Mouse (Mus musculus) heart, embryonic 13.5 days (tissue): ENCODE results near the gene Rab31. TPM values are rescaled to one million over a fixed set of nuclear protein-coding genes. Genes with fewer than 3 reads are reported as not detected.

ENCODE experiments used
- ATAC-seq: fragments of 200-750 bp; cut with Nextera tagmentation; 2 replicates; pipeline ENCODE4 v1.8.0; 2017; ENCODE audit warnings: moderate TSS enrichment; ENCODE audit not compliant: insufficient number of reproducible peaks, low FRiP score, low TSS enrichment; ENCODE audit errors: extremely low read depth
- H3K27ac ChIP-seq: fragments of 300-500 bp; sonication (generic); replicated peaks from 2 replicates; pipeline ENCODE4 v1.5.1; 2015; ENCODE audit warnings: moderate library complexity, mild to moderate bottlenecking, inconsistent platforms
- H3K27me3 ChIP-seq: fragments of 300-500 bp; sonication (generic); replicated peaks from 2 replicates; pipeline ENCODE4 v1.6.1; 2015; ENCODE audit warnings: mild to moderate bottlenecking, inconsistent platforms
- H3K36me3 ChIP-seq: fragments of 300-500 bp; sonication (generic); 2 replicates; pipeline ENCODE4 v1.6.1; 2015; ENCODE audit warnings: mild to moderate bottlenecking, inconsistent platforms
- H3K4me1 ChIP-seq: fragments of 300-500 bp; sonication (generic); 2 replicates; pipeline ENCODE4 v1.6.1; 2015; ENCODE audit warnings: inconsistent platforms
- H3K4me2 ChIP-seq: fragments of 300-500 bp; sonication (generic); 2 replicates; pipeline ENCODE4 v1.6.1; 2015; ENCODE audit warnings: inconsistent platforms, mild to moderate bottlenecking, moderate library complexity
- H3K4me3 ChIP-seq: fragments of 300-500 bp; sonication (generic); 2 replicates; pipeline ENCODE4 v1.5.1; 2015; ENCODE audit warnings: moderate library complexity, mild to moderate bottlenecking, inconsistent platforms
- H3K9ac ChIP-seq: fragments of 300-500 bp; sonication (generic); 2 replicates; pipeline ENCODE4 v1.6.1; 2015; ENCODE audit warnings: inconsistent platforms, mild to moderate bottlenecking, moderate library complexity
- H3K9me3 ChIP-seq: fragments of 300-500 bp; sonication (generic); 2 replicates; pipeline ENCODE4 v1.6.1; 2016; ENCODE audit warnings: inconsistent platforms
- WGBS: fragments of 180-500 bp; shearing (Covaris S2); methylation state at CpG from one replicate; pipeline ENCODE4 v1.1.7; 2015; ENCODE audit warnings: mixed read lengths; 5-methylcytosine and 5-hydroxymethylcytosine counted together
- polyA plus RNA-seq: library from polyadenylated mRNA; unstranded; fragments of >200 nt; fragmentation: Nextera tagmentation; extraction: Ambion mirVana; gene quantifications from 2 replicates; pipeline ENCODE4 v1.2.1, GENCODE M21; 2015

Rab31 gene
- polyA plus RNA-seq, 1 experiment from 2014 or later = 23.9 TPM

DNA sequence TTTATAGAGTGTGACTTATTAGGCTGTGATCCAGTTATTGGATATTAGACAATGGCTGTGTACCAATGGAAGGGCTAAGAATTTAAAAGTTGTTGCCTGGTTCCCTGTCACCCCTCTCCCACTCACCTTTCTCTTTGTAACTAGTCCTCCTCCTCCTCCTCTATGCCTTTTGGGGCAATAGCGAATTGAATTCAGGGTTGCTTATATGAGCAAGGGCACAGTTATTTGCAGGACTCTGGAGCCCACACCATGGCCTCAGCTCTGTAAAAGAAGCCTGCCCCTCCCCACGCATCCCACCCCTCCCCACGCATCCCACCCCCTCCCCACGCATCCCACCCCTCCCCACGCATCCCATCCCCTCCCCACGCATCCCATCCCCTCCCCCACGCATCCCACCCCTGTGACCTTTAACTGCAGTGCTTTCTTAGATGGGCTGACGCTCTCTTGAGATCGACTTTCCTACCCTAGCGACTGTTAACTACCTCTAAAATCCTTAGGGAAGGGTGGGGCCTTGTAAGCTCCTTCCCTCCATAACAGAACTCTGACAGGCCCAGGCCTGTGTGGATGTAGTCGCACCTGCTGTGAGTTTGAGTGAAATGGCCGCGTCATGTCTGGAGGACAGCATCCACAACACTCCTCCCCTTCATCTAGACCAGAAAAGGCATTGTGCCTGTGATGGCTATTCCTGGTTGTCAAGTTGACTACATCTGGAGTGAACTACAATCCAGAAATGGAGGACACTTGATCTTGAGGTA lies 21.7 kb upstream of the Rab31 start:
- no peak overlapping the region for H3K4me2 ChIP-seq
- peaks cover 14% of the 10 kb centered on the region; the same call in 1 of the 2 replicates for H3K36me3 ChIP-seq
- ATAC-seq = no peak
- H3K9me3 ChIP-seq = no peaks in the 10 kb centered on the region
- H3K4me3 ChIP-seq = no peak overlapping the region
- 83% methylated on average over 12 of the region's 13 CpGs for WGBS
- H3K4me1 ChIP-seq = peaks cover 26% of the 10 kb centered on the region
- no peaks in the 10 kb centered on the region for H3K27me3 ChIP-seq
- no peak overlapping the region for H3K27ac ChIP-seq
- no peak overlapping the region for H3K9ac ChIP-seq

DNA sequence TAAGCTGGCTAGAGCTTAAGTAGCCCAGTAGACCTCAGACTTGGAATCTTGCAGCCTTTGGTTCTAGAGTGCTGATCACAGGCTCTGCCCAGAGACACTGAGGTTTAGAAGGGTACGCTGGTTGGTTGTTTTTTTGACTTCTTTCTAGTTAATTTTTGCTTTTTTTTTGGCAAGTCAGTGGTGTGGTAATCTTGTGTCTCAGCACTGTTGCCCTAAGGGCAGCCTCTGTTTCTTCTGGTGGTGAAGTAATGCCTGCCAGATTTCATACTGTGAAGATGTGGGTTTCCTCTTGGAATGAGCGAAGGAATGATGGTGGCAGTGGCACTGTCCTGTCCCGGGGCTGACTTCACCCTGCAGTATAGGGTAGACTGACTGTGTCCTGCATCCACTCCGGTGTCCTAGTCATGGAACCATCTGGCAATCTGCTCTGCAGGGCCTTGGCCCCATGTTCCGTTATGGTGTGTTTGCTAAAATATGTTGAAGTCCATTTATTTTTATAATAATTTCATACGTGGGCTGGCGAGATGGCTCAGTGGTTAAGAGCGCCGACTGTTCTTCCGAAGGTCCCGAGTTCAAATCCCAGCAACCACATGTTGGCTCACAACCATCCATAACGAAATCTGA lies 20.9 kb upstream of the Rab31 start:
- Histone ChIP-seq H3K9me3 (no peaks in the 10 kb centered on the region), H3K4me3 (no peak overlapping the region), H3K27me3 (no peaks in the 10 kb centered on the region), H3K9ac (no peak overlapping the region), H3K4me1 (peaks cover 27% of the 10 kb centered on the region), H3K36me3 (peaks cover 14% of the 10 kb centered on the region; the same call in 1 of the 2 replicates), H3K4me2 (no peak overlapping the region), H3K27ac (no peak overlapping the region)
- no peak for ATAC-seq
- WGBS = 92% methylated on average over 12 of the region's 12 CpGs

- Histone ChIP-seq H3K9ac (no peak overlapping the region), H3K4me1 (peaks cover 43% of the 10 kb centered on the region), H3K4me2 (no peak overlapping the region), H3K4me3 (no peak overlapping the region), H3K36me3 (peaks cover 30% of the 10 kb centered on the region), H3K9me3 (no peaks in the 10 kb centered on the region), H3K27me3 (no peaks in the 10 kb centered on the region), H3K27ac (no peak overlapping the region)
- 88% methylated on average over 2 of the region's 2 CpGs for WGBS
- ATAC-seq = no peak
Observed at GRCm38 (mm10) chr17:65791161-65791560, 18.6 kb upstream of the Rab31 start.

DNA sequence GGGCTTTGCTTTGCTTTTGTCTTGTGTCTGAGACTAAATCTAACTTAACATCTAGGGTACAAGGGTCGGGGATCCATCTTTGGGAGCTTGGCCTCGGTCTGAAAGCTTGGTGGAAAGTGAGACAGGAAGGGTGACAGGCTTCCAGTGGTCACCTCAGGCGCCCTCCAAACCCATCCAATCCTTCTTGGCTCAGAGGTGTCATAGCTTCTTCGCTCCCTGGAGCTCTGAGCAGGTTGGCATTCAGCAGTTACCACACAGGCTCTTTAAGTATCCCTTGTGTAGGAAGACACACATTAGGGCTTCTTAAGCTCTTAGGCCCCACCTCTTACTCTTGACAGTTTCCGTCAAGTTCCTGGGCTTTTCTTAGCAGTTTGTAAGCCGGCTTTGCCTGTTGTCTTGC lies 17.0 kb upstream of the Rab31 start:
- Histone ChIP-seq H3K9ac (no peak overlapping the region), H3K4me3 (no peak overlapping the region), H3K9me3 (no peaks in the 10 kb centered on the region), H3K27ac (no peak overlapping the region), H3K4me1 (peaks cover 52% of the 10 kb centered on the region), H3K27me3 (no peaks in the 10 kb centered on the region), H3K4me2 (no peak overlapping the region), H3K36me3 (peaks cover 36% of the 10 kb centered on the region)
- WGBS = 80% methylated on average over 6 of the region's 6 CpGs
- ATAC-seq = no peak

GRCm38 (mm10) chr17:65788542-65789291 lies 16.2 kb upstream of the Rab31 start:
- WGBS = 77% methylated on average over 12 of the region's 12 CpGs
- Histone ChIP-seq H3K36me3 (peaks cover 34% of the 10 kb centered on the region), H3K4me2 (no peak overlapping the region), H3K27ac (no peak overlapping the region), H3K9me3 (no peaks in the 10 kb centered on the region), H3K4me3 (no peak overlapping the region), H3K9ac (no peak overlapping the region), H3K27me3 (no peaks in the 10 kb centered on the region), H3K4me1 (peaks cover 55% of the 10 kb centered on the region)
- ATAC-seq = no peak

DNA sequence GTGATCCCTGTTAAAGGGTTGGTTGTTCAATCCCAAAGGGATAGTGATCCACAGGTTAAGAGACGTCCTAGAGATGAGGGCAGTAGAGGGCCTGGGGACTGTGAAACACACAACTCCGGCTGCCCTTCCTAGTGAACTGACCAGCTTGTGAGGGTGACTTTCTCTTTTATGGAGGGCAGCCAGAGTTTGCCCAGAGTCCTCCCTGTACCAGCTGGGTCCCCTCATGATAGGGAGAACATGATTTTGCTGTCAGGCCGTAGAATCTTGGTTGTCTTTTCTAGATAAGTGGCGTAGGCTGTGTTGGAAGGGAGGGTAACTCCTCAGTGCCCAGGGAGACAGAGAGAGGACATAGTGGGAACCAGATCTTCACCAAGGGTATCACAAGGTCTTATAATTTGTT lies 14.7 kb upstream of the Rab31 start:
- Histone ChIP-seq H3K27me3 (no peaks in the 10 kb centered on the region), H3K4me3 (no peak overlapping the region), H3K9me3 (no peaks in the 10 kb centered on the region), H3K4me1 (peaks cover 55% of the 10 kb centered on the region), H3K4me2 (no peak overlapping the region), H3K36me3 (peaks cover 34% of the 10 kb centered on the region), H3K27ac (no peak overlapping the region), H3K9ac (no peak overlapping the region)
- WGBS = 71% methylated on average over 4 of the region's 4 CpGs
- ATAC-seq = no peak

GRCm38 (mm10) chr17:65786225-65786624 lies 13.7 kb upstream of the Rab31 start:
- H3K27me3 ChIP-seq = no peaks in the 10 kb centered on the region
- H3K4me3 ChIP-seq = no peak overlapping the region
- no peak overlapping the region for H3K4me2 ChIP-seq
- ATAC-seq = no peak
- H3K36me3 ChIP-seq = peaks cover 34% of the 10 kb centered on the region
- peaks cover 56% of the 10 kb centered on the region for H3K4me1 ChIP-seq
- WGBS = 67% methylated on average over 7 of the region's 7 CpGs
- H3K27ac ChIP-seq = 0 out of 2 replicates have a peak overlapping the region, but pooled peaks have one; percentile 5
- H3K9me3 ChIP-seq = no peaks in the 10 kb centered on the region
- no peak overlapping the region for H3K9ac ChIP-seq

DNA sequence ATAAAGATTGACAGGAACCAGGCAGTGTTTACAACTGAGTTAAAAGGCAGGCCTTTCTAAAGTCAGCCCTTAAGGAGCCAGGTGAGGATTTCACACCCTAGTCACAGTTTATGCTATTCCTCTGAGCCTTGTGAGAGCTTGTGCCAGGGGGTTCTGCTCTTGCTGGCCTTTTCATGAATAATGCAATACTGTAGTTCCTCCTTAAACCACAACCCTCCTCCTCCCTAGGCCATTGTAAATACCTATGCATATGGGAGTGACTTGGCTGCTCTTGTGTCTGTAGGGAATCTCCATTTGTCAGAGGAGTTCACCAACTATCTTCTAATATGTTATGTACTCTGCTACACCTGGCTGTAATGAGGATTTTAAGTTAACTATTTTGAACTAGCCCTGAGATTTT lies 13.2 kb upstream of the Rab31 start:
- Histone ChIP-seq H3K4me1 (peaks cover 54% of the 10 kb centered on the region), H3K27me3 (no peaks in the 10 kb centered on the region), H3K4me3 (no peak overlapping the region), H3K4me2 (no peak overlapping the region), H3K9me3 (no peaks in the 10 kb centered on the region), H3K36me3 (peaks cover 34% of the 10 kb centered on the region), H3K27ac (0 out of 2 replicates have a peak overlapping the region, but pooled peaks have one; percentile 5), H3K9ac (no peak overlapping the region)
- ATAC-seq = no peak

DNA sequence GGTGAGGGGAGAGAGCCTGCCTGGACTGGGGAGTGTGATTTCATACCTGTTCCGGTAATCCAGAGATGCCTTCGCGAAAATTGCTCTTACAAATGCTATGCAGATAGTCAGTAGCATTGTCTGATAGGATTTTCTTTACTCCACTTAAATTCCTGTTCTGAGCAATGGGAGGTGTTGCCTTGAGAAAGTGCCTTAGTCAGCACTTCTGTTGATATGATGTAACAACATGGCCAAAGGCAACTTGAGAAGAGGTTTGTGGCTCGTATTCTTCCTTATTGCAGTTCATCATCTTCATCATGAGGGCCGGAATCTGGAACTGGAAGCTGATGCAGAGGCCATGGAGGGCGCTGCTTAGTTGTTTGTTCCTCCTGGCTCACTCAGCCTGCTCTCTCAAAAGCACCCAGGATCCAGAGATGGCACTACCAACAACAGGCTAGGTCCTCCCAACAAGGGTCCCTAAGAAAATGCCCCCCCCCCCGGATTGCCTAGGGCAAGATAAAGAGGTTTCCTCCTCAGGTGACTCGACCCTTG lies 12.1 kb upstream of the Rab31 start:
- 0 out of 2 replicates have a peak overlapping the region, but pooled peaks have one; percentile 24 for H3K27ac ChIP-seq
- H3K4me3 ChIP-seq = peak overlapping the region; percentile 96
- ATAC-seq = no peak
- 66% methylated on average over 8 of the region's 8 CpGs for WGBS
- H3K4me2 ChIP-seq = peak overlapping the region; percentile 77
- H3K4me1 ChIP-seq = peaks cover 53% of the 10 kb centered on the region
- no peaks in the 10 kb centered on the region for H3K27me3 ChIP-seq
- H3K9ac ChIP-seq = peak overlapping the region; percentile 99
- H3K9me3 ChIP-seq = no peaks in the 10 kb centered on the region
- H3K36me3 ChIP-seq = peaks cover 31% of the 10 kb centered on the region

DNA sequence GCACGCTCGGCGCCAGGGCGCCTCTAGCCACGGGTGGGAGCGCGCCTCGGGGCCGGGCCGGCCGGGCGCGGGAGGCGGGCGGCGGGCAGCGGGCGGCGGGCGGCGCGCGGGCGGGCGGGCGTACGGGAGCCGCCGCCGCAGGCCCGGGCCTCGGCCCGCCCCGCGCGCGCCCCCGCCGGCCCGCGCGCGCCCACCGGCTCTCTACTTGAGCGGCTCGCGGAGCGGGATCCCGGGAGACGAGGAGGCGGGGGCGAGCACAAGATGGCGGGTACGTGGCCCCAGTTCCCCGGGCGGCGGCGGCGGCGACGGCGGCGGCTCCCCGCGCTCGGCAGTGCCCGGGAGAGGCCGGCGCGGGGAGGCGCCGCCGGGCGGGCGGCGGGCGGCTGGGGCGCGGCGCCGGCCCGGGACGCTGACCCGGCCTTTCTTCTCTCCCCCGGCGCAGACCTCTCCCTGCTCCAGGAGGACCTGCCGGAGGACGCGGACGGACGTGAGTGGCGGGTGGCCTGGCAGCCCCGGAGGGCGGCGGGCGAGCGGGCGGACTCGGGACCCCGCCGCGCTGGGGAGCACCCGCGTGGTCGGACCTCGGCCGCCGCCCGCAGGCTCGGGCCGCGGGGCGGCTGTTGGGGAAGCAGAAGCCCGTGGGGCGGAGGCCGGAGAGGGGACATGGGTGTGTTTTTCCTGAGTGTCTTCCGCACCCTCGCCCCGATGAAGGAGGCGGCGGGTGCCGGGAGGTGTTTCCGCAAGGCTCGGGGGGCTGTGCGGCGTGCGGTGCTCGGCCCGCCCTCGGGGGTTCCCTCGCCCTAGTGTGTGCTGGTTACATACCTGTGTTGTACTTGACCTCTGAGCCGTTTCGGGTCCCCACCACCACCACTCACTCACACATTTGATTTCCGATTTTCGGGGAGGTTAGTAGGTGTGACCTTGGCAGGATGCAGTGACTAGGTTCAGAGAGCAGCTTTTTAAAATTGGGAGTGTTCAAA lies 10.9 kb upstream of the Rab31 start:
- under 1% methylated on average over 77 of the region's 135 CpGs for whole genome bisulfite sequencing
- H3K27me3 ChIP-seq = no peaks in the 10 kb centered on the region

More for the DNA sequence above, 10.9 kb upstream of the Rab31 start:
- H3K36me3 ChIP-seq = peaks cover 31% of the 10 kb centered on the region
- ATAC-seq = peak; percentile 48
- H3K9ac ChIP-seq = peak overlapping the region; percentile 99
- H3K4me3 ChIP-seq = peak overlapping the region; percentile 96
- H3K27ac ChIP-seq = peak overlapping the region; percentile 99
- peak overlapping the region; percentile 77 for H3K4me2 ChIP-seq
- no peaks in the 10 kb centered on the region for H3K9me3 ChIP-seq
- peaks cover 42% of the 10 kb centered on the region for H3K4me1 ChIP-seq
